Mouse (Mus musculus): Measurements from ENCODE around the gene C8g. TPM values are rescaled to one million over a fixed set of nuclear protein-coding genes. Genes with fewer than 3 reads are reported as not detected.

Gene C8g
- polyA plus RNA-seq, 1 experiment: 1.8 TPM

- no peak for TF ChIP-seq POLR2A (IDR thresholded peaks at IDR 0.05; ENCODE audit: borderline replicate concordance, low read depth, low read length)
- TF ChIP-seq CTCF (IDR thresholded peaks at IDR 0.05; ENCODE audit: low read depth, low read length): no peak
- Histone ChIP-seq H3K27ac (ENCODE audit: insufficient read depth, low read depth, low read length) (peak within 1 kb of the TSS; percentile 59), H3K4me1 (ENCODE audit: control insufficient read depth, insufficient read depth, low read length) (peaks cover 34% of the 10 kb centered on the region), H3K4me3 (ENCODE audit: insufficient read depth, low read length) (peak within 1 kb of the TSS; percentile 94)
Observed at GRCm38 (mm10) chr2:25500576-25501405, 728 bp downstream of the C8g start, which contains the start of gene Fbxw5. TSS of gene Fbxw5 (plus strand) at chr2:25500750.

DNA sequence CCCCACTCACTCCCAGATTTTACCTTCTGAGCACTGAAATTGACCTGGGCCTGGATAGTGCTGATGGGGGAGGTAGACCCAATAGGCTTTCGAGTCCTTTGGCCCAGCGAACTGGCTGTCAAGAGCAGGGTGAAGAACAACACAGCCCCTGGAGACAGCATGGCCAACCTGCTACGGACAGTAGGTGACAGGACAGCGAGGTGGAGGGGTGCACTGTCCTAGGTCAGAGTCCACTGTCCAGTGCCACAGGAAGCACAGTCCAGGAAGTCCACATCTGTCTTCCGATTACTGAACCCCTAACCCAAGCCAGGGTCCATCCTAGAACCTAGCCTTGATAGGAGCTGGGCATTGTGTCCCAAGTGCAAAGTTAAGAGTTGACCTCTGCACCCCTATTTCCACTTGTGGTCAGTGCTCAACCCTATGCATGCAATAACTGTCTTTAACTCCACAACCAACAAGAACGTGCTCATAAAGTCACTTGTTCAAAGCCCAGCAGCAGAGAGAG lies 1.4 kb downstream of the C8g start:
- Histone ChIP-seq H3K4me3 (ENCODE audit: insufficient read depth, low read length) (peak overlapping the region; percentile 55), H3K4me1 (ENCODE audit: control insufficient read depth, insufficient read depth, low read length) (peaks cover 34% of the 10 kb centered on the region), H3K27ac (ENCODE audit: insufficient read depth, low read depth, low read length) (peak overlapping the region; percentile 53)
- TF ChIP-seq CTCF (IDR thresholded peaks at IDR 0.05; ENCODE audit: low read depth, low read length): no peak

DNA sequence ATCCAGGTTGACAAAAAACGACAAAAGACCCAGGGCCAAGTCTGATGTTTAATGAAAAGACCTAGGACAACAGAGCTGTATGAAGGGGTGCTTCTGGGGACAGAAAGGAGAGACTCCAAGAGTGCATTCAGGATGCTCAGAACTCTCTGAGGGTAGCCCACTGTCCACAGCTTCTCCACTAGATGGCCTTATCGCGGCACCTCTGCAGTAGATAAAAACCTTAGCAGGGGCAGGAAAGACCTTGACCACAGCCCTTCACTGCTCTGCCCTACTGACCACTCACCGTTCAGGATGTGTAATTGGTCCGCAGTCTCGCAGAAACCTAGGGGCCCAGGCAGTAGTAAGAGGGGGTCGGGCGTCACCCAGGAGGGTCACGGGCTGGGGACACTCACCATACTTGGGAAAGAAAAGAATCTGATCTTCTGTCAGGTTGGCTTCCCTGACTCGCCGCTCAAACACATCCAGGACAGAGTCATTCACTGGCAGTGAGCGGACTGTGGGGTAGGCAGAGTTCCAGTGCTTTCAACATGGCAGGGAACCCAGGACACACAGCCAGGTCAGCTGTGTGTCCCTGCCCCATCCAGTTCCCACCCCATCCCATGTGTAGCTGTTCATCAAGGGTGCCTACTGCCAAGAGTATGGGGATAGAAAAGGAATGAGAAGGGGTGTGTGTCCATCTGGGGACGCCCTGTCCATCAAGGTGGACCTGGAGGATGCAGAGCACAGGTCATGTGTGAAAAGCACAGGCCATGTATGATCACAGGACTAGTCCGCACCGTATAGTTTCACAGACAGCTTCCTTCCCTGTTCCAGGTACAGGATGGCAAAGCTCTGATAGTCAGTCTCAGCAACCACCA lies 2.7 kb downstream of the C8g start:
- Histone ChIP-seq H3K4me3 (ENCODE audit: insufficient read depth, low read length) (no peak overlapping the region), H3K27ac (ENCODE audit: insufficient read depth, low read depth, low read length) (peak overlapping the region; percentile 66; the same call in 1 of the 2 replicates), H3K4me1 (ENCODE audit: control insufficient read depth, insufficient read depth, low read length) (peaks cover 34% of the 10 kb centered on the region)
- no peak for TF ChIP-seq CTCF (IDR thresholded peaks at IDR 0.05; ENCODE audit: low read depth, low read length)
- TF ChIP-seq POLR2A (IDR thresholded peaks at IDR 0.05; ENCODE audit: borderline replicate concordance, low read depth, low read length): no peak

DNA sequence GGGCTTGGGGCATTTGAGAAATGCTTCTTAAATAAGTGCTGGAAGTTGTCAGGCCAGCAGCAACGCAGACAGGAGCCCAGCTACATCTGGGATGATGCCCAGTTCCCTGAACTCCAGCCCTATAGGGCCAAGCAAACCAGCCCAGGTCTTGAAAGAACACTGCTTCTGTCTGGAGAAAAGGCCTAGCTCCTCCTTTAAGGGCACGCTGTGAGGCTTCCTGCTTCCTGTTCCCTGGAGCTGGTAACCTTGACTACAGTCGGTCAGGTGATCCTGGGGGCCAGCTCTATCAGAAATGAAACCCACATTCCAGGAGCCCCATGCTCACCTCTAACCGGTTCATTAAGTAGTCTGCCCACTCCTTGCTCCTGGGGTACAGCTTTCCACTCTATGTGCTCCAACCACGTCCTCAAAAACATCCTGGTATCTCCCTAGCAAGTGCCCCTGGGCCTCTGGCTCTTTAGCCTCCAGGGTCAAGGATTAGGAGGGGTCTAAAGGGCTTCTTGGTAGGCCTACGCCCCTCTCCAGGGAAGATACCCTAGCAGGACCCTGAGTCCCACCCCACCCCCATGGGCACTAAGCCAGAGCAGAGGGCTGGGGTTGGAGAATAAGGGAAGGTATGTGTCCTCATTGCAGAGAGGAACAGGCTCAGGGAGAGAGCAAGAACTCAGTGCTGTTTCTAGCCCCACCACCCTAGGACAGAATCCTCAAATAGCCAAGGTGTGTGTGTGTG lies 3.5 kb downstream of the C8g start:
- peaks cover 34% of the 10 kb centered on the region for H3K4me1 ChIP-seq (ENCODE audit: control insufficient read depth, insufficient read depth, low read length)
- TF ChIP-seq POLR2A (IDR thresholded peaks at IDR 0.05; ENCODE audit: borderline replicate concordance, low read depth, low read length) (no peak), CTCF (IDR thresholded peaks at IDR 0.05; ENCODE audit: low read depth, low read length) (no peak)
- peak overlapping the region; percentile 74 for H3K27ac ChIP-seq (ENCODE audit: insufficient read depth, low read depth, low read length)
- peak overlapping the region; percentile 37 for H3K4me3 ChIP-seq (ENCODE audit: insufficient read depth, low read length)

- no peak overlapping the region for H3K27ac ChIP-seq (ENCODE audit: insufficient read depth, low read depth, low read length)
- H3K4me1 ChIP-seq (ENCODE audit: control insufficient read depth, insufficient read depth, low read length): peaks cover 24% of the 10 kb centered on the region
- TF ChIP-seq CTCF (IDR thresholded peaks at IDR 0.05; ENCODE audit: low read depth, low read length): 0 out of 2 replicates have a peak, but pooled peaks have one; percentile 21
- no peak for TF ChIP-seq POLR2A (IDR thresholded peaks at IDR 0.05; ENCODE audit: borderline replicate concordance, low read depth, low read length)
- H3K4me3 ChIP-seq (ENCODE audit: insufficient read depth, low read length): no peak overlapping the region
Observed at GRCm38 (mm10) chr2:25496462-25496861, 5.1 kb downstream of the C8g start.

GRCm38 (mm10) chr2:25493476-25493961 lies 8.0 kb downstream of the C8g start, which contains the start of gene Lcn12:
TSS of gene Lcn12 (minus strand) at chr2:25493911.
- Histone ChIP-seq H3K4me1 (ENCODE audit: control insufficient read depth, insufficient read depth, low read length) (peaks cover 18% of the 10 kb centered on the region), H3K4me3 (ENCODE audit: insufficient read depth, low read length) (no peak within 1 kb of the TSS), H3K27ac (ENCODE audit: insufficient read depth, low read depth, low read length) (no peak within 1 kb of the TSS)
- TF ChIP-seq POLR2A (IDR thresholded peaks at IDR 0.05; ENCODE audit: borderline replicate concordance, low read depth, low read length) (no peak), CTCF (IDR thresholded peaks at IDR 0.05; ENCODE audit: low read depth, low read length) (no peak)

DNA sequence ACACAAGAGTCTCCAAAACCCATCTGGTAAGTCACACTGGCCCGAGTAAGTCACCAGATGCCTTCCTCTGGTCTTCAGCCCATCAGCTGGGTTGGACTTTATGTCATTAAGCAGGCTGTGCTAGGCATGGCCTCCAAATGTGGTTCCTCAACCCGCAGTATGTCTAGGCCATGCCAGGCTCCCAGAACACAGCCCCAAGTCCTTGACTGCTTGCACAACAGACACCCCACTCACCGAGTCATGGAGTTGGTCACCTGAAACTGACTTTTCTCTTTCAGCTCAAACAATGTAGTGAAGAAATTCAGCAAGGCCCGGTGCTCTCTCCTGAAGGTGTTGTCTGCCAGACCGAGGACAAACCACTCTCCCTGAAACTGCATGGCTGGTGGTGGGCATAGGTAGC lies 8.5 kb downstream of the C8g start:
- TF ChIP-seq CTCF (IDR thresholded peaks at IDR 0.05; ENCODE audit: low read depth, low read length) (no peak), POLR2A (IDR thresholded peaks at IDR 0.05; ENCODE audit: borderline replicate concordance, low read depth, low read length) (no peak)
- peaks cover 16% of the 10 kb centered on the region for H3K4me1 ChIP-seq (ENCODE audit: control insufficient read depth, insufficient read depth, low read length)

DNA sequence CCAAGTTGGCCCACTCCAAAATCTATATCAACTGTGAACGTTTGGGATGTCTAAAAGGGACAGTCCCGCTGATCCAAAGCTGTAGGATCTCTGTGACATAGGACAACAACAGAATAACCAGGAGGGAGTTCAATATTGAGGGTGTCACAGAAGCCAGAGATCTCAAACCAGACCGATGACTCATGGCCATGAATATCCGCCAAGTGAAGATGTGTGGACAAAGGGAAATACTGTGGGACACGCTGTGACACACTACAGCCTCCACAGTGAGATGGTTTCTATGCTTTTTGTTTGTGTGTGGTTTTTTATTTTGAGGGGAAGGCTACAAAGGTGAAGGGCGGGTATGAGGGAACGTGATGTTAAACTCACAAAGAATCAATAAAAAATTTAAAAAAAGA lies 12.8 kb downstream of the C8g start:
- Histone ChIP-seq H3K27ac (ENCODE audit: insufficient read depth, low read depth, low read length) (no peak overlapping the region), H3K4me1 (ENCODE audit: control insufficient read depth, insufficient read depth, low read length) (0 out of 2 replicates have a peak, but pooled peaks cover 3% of the 10 kb centered on the region), H3K4me3 (ENCODE audit: insufficient read depth, low read length) (no peak overlapping the region)
- no peak for TF ChIP-seq POLR2A (IDR thresholded peaks at IDR 0.05; ENCODE audit: borderline replicate concordance, low read depth, low read length)
- TF ChIP-seq CTCF (IDR thresholded peaks at IDR 0.05; ENCODE audit: low read depth, low read length): no peak

More for the DNA sequence above, 8.5 kb downstream of the C8g start:
- Histone ChIP-seq H3K4me3 (ENCODE audit: insufficient read depth, low read length) (no peak overlapping the region), H3K27ac (ENCODE audit: insufficient read depth, low read depth, low read length) (no peak overlapping the region)

Data from bone marrow macrophage, adult 2 months (primary cell).